Mouse (Mus musculus) liver, adult (tissue): ENCODE data around the gene Baz1b.

Experiments used
- GATA4 ChIP-seq: IDR thresholded peaks from 2 replicates; pipeline ENCODE4 v1.6.1; 2014; ENCODE audit warnings: mild to moderate bottlenecking, low read length; ENCODE audit not compliant: insufficient replicate concordance

Baz1b gene

DNA sequence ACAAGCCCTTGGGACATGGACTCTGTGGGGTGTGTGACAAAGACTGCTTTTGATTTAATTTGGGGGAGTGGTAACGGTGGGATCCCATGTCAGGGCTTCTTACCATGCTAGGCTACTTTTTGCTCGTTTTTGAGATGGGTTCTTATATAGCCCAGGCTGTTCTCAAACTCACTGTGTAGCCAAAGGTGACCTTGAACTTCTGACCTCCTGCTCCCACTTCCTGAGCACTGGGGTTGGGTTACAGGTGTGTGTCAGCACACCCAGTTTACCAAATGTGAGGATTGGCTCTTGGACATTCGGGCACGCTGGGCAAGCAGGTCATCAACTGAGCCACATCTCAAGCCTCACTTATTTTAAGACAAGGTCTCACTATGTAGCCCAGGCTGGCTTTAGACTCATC is 83.3 kb downstream of the Baz1b start:
- TF ChIP-seq GATA4, result no peak

GRCm38 (mm10) chr5:135271563-135272165 is 84.6 kb downstream of the Baz1b start:
- TF ChIP-seq GATA4, result no peak

DNA sequence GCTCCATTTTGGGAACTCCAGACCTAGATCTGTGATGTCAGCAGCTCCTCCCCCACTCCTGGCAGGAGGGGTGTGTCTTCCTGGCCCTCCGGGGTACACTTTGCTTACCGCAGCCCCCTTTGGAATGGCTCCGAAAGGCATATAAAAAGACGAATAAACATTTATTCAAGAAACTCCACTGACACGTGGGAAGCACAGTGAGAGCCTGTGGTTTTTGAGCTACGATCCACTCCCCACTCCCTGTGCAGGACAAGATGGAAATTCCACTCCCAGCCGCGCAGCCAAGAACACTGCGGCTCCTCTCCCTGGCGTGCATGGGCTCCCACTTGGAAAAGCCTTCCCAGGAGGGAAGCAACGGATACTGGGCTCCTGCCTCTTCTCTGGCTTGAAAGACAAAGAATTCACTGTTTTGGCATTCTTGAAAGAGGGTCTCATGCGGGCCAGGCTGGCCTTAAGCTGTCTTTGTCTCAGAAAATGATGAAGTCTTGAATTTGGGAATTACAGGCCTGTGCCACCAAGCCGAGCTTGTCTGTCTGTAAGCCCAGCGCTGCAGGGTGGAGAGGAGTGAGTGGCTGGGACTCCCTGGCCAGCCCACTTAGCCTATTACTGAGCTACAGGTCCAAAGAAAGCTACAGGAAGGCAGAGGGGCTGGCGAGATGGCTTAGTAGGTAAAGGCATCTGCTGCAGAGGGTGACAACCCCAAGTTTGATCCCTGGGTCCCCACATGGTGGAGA is 87.8 kb downstream of the Baz1b start:
- TF ChIP-seq GATA4, result no peak

- no peak for TF ChIP-seq GATA4
Measured at GRCm38 (mm10) chr5:135276597-135276996, 89.5 kb downstream of the Baz1b start.

DNA sequence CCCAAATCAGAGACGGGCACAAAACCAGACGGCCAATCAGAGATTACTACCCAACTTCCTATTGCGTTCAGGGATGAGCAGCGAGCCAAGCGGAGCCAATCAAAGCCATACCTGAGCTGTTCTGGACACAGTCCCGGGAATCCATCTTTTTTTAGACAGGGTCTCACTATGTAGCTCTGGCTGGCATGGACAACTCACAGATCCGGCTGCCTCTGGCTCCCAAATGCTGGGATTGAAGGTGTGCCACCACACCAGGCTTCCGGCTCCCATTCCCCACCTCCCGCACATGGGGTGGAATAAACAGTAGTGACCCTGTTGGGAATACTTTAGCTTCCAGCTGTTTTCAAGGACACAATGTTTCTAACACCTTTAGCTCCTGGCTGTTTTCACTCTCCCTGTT is 93.2 kb downstream of the Baz1b start:
- no peak for TF ChIP-seq GATA4

- no peak for TF ChIP-seq GATA4
Measured at GRCm38 (mm10) chr5:135285211-135285610, 98.1 kb downstream of the Baz1b start.

- TF ChIP-seq GATA4, result no peak
Measured at GRCm38 (mm10) chr5:135286185-135286584, 99.1 kb downstream of the Baz1b start.

GRCm38 (mm10) chr5:135286926-135287325 is 99.9 kb downstream of the Baz1b start:
- TF ChIP-seq GATA4, result no peak

DNA sequence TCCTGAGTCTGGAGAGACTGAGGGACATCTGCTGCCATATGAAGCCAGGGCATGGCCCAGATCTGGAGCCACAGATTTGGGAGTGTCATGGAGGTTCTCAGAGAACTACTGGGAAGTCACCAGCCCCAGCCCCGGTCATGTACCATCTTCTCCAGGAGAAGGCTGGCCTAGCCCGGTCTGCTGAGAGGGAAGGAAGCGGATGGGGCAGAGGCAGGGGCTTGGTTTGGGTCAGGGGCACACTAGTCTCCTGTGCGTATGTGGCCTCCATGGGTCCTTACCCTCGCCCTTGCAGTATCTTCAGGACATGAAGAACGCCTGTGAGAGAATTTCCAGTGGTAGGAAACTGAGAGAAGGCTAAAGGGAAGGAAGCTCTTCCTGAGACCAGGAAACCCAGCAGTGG is 103.6 kb downstream of the Baz1b start:
- TF ChIP-seq GATA4, result no peak

DNA sequence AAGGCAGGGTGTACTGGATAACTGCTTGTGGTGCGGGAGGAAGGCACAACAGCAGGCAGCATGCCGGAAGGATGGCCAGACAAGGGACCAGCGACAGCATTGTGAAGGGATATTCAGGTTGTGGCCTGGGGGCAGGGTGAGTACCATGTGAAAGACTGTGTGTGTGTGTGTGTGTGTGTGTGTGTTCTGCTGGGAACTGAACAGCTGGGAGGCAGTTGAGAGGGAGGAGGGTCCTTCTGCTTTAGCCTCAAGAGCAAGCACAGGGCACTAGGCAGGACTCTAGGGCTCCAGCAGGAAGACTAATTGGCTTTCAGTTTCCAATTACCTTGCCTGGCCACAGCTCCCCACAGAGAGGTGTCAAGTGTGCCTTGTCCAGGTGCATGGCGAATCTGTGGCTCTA is 104.1 kb downstream of the Baz1b start:
- TF ChIP-seq GATA4, result no peak

DNA sequence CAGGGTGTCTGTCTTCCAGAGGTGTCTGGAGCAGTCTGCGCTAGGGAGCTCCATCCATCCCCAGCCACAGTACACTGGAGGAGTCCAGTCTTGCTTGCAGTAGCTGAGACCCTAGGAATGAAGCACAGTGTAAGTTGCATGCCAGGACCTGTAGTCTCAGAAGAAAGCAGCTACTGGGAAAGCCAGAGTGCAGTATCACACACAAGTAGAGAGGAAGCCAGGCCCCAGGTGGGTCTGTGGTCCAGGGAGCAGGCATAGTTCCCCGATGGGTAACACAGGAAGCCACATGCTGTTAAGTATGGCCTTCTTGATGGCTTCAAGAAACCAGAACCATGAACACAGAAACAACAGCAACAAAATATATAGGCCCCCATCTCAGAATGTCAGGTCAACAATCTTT is 104.9 kb downstream of the Baz1b start:
- no peak for TF ChIP-seq GATA4
